Mouse (Mus musculus): ENCODE data around the gene Fgd5. TPM values are rescaled to one million over a fixed set of nuclear protein-coding genes. Genes with fewer than 3 reads are reported as not detected.

The Fgd5 gene
- total RNA-seq, 2 experiments from 2014 or later = 4.4 to 4.7 TPM

DNA sequence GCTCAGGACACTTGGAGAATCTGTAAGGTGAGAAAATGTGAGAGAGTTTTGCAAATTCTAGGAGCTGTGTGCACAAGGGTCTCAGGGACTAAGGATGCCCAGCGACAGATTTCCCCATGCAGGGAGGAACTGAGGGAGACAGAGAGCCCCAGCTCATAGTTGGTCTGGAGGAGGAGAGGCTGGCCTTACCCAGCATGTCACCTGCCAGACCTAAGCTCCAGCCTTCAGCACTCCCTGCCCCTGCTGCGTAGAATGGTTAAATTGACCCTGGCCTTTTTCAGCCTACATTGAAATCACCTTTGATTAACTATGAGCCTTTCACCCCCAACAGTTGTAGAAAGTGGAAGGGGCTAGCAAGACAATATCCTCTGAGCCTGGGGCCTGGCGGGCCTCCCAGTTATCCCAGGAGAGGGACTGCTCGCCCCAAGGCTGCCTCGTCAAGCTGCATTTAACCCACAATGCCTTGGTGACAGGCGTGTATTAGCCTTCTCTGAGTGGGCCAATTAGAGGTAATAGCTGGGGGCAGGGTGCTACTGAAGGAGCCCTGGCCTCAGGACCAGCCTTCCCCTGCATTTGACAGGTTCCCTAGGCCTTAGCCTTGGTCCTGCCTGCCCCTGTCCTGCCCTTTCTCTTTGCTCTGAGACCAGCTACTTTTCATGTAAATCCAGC, 25.6 kb downstream of the Fgd5 start:
- no peak for DNase-seq (ENCODE audit: low spot score in 2 of 2)

- DNase-seq (ENCODE audit: low spot score in 2 of 2) = no peak
These were observed 26.1 kb downstream of the Fgd5 start for GRCm38 (mm10) chr6:92004806-92005205.

DNA sequence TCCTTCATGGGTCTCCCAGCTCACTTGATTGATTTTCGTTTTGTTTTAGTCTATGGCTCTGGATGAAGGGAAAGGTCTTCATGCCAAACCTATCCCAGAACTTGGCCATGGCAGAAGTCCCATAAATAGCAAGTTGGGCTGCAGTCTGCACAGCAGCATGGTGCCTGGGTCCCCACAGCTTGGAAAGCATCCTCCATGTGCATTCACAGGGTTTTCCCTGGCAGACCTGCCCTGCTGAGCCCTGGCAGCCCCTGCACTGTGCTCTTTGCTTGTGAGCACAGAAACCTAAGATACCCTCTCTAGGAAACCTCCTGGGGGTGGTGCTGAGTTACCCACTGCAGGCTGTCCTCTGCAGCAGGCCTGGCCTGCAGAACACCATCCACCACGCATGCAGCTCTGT, 32.2 kb downstream of the Fgd5 start:
- no peak for DNase-seq (ENCODE audit: low spot score in 2 of 2)

DNA sequence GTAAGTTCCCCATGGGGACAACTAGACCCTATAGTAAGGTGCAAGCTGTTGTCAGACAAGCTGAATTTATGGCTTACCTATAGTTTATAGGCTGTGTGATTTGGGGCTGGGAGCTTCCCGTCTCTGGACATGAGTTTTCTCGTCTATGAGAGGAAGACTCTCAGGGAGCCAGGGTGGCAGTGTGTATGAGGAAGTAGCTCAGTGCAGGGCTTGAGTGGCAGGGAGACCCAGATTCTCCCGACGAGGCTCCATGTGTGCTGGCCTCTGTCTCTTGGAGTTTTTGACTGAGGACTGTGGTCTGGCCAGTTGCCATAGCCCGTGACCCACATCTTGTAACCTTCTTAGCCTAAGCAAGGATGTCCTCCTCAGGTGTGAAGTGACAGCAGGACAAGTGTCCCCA, 33.7 kb downstream of the Fgd5 start:
- DNase-seq (ENCODE audit: low spot score in 2 of 2) = no peak

- DNase-seq (ENCODE audit: low spot score in 2 of 2) = no peak
These were observed 34.4 kb downstream of the Fgd5 start for GRCm38 (mm10) chr6:92013035-92013434.

DNA sequence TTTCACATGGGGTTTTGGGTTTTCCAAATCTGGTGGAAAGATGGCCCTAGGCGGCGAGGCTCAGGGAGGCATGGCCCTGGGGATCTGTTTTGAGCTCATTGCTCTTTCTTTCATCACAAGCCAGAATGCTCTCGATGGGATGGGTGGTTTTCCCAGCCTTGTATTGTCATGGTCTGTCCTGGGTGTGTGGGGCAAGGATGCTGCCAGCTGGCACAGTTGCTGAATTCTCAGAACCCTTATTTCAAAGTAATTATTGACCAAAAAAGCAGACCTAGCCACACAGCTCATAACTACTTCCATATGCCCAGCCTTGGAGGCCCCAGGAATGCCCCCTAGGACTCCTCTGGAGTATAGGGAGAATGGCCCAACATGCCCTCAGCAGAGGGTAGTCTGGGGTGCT, 34.9 kb downstream of the Fgd5 start:
- no peak for DNase-seq (ENCODE audit: low spot score in 2 of 2)

DNA sequence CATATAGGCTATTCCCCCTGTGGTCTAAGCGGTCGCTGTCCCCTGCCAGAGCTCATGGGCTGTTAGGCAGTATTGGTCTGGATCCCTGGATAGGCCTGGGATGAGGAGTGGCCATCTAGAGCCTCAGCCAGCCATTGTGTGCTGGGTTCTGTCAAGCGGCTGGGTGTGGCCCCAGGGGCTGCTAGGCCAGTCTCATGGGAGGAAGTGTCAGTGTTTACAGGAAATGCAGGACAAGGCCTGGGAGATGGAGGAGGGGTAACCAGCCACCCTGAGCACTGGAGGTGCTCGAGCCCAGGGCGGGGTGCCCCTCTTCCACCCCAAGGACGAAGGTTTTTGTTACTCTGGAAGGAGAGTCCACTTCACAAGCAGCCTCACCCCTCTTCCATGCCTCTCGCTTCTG, 36.3 kb downstream of the Fgd5 start:
- no peak for DNase-seq (ENCODE audit: low spot score in 2 of 2)

DNA sequence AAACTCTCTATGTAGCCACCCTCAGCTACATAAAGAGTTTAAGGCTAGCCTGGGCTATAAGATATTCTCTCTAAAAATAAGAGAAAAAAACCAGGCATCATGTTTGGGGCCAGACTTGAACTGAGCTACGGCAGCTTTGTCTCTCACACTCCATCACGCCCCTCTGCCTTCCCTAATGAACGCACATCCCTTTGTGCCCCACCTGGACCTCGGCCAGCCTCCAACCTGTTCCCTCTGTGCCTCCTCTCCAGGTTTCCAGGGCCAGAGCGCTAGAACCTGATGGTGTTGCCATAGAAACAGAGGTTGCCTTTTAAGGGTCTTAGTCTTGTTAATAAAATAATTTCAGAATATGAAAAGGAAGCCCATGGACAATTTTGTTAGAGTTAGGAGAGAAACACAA, 37.2 kb downstream of the Fgd5 start:
- no peak for DNase-seq (ENCODE audit: low spot score in 2 of 2)

DNA sequence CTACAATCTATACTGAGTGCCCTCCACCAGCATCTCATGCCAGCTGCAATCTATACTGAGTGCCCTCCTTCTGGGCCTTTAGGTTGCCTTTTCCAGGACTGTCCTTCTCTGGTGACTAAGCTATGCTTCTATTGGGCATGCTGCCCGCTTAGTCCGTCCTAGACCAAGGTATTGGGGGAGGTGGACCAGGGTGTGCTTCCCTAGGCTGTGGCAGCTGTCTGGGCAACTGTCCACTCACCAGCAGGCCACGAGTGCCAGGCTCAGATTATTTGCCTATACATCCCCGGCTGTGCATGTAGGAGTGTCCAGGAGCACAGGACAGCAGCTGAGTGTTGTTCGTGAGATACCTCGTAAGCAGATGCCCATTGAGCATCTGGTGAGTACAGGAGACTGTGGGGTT, 38.1 kb downstream of the Fgd5 start:
- DNase-seq (ENCODE audit: low spot score in 2 of 2) = no peak

GRCm38 (mm10) chr6:92018421-92018820, 39.7 kb downstream of the Fgd5 start:
- DNase-seq (ENCODE audit: low spot score in 2 of 2) = no peak

DNA sequence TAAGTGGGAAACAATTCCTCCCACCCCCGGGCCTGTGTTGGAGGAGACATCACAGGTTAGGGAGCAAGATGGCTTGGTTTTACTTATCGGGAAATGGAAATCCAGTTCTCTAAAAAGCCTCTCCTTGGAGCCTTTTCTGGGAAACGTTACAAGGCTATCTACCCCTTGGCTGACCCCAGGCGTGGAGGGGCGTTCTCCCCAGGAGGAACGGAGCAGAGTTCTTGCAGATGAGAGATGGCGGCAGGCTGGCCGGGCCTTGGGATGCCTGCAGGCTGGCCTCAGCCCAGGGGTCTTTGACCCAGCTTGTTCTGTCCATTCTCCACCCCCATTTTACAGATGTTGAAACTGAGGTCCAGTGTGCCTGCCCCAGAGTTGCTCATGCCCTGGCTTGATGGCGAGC, 42.4 kb downstream of the Fgd5 start:
- no peak for DNase-seq (ENCODE audit: low spot score in 2 of 2)

DNA sequence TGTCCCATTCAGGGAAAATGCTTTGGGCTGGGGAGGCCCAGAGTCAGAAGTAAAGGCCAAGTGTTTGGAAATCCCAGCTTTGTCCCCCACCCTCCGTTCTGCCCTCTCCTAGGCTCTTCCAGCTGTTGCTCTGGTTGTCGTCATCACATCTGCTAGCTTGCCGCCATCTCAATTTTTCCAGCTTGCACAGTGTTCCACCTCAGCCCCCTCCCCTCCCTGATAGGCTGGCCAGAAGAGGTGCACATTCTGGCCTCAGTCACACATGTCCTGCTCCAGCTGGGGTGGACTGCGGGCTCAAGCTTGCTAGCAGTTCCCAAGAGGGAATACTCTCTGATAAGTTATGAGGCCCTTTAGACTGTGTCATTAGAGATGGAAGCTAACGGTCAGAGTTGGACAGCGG, 42.8 kb downstream of the Fgd5 start:
- DNase-seq (ENCODE audit: low spot score in 2 of 2) = no peak

DNA sequence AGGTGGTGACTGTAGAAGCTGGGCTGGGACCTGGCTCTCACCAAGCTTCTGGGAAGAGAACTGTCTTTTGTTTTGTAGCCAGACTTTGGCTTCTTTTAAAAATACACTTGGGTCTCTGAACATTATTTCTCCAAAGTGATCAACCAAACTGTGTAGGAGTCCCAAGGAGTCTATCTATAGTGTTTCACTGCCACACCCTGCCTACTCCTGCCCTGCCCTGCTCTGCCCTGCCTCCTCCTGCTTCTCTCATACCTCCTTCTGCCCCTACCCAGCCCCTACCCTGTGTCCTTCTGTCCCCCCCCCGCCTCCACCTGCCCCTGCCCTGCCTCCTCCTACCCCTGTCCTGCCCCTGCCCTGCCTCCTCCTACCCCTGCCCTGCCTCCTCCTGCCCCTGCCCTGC, 46.6 kb downstream of the Fgd5 start:
- no peak for DNase-seq (ENCODE audit: low spot score in 2 of 2)

DNA sequence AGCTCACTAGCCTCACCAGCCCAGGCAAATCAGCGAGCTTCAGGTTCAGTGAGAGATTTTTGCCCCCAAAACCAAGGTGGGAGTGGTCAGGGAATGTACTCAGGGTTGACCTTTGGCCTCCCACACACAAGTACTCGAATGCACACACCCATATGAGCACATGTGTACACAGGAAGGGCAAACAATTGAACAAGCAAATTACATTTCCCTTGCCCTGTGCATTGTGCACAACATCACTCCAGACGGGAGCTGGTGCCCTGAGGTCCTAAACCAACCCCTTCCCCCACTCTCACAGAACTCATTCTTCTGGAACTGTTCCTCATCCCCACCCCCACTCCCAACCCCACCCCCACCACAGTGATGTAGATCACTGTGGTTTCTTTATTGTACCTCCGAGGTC, 48.7 kb downstream of the Fgd5 start:
- DNase-seq (ENCODE audit: low spot score in 2 of 2) = no peak

DNA sequence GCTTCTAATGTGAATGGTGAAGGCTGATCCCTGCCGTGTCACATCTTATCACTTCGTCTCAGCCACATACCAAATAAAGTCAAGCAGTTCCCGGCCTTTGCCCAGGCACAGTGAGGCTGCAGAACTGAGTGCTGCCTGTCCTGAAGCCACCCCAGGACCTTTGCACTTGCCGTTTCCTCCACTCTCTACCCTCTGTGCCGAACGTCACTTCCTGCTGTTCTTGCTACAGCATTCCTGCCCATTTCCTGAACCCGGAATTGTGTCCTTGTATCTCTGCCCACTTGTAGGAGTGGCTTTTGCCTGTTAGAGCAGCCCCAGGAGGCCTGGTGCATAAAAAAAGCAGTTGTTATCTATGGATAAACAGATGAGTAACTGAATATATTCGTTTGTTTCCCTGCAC, 52.0 kb downstream of the Fgd5 start:
- no peak for DNase-seq (ENCODE audit: low spot score in 2 of 2)

DNA sequence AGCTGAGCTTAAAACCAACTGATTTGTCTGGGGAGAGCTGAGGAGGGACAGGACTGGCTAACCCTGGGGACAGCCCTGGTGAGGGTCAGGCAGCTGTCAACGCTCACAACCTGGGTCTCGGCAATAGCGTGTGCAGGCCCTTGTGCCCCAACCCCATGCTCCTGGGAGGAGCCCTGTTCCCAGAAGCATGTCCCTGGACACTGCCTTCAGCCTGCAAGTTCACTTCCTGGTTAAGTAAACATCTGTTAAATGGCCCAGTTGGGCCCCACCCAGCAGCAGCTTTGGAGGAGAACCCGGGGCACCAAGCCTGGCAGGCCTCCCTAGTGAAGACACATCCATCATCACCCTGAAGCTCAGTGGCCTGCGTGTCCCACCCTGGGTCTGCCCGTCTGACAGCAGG, 56.0 kb downstream of the Fgd5 start:
- no peak for DNase-seq (ENCODE audit: low spot score in 2 of 2)

DNA sequence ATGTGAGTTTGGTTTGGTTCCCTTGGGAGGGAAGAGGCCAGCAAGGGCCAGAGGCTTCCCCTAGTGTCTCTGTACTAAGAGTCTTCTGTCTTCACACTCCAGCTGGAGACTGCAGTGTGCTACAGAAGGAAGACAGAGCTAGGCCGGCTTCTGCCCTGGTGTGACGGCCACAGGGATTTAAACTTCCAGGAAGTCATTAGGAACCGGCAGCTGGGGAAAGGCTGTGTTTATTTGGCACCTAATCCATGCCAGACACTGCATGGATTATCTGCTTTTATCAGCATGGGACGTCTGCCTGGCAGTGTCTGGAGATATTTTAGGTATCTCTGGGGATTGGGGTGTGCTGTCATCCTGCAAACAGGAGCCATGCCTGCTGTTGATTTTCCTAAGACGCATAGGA, 57.7 kb downstream of the Fgd5 start:
- peak in 1 of 2 experiments; percentile 2 for DNase-seq (ENCODE audit: low spot score in 2 of 2)

- DNase-seq (ENCODE audit: low spot score in 2 of 2) = no peak
These were observed 59.5 kb downstream of the Fgd5 start for GRCm38 (mm10) chr6:92038158-92038557.

- DNase-seq (ENCODE audit: low spot score in 2 of 2) = no peak
These were observed 62.6 kb downstream of the Fgd5 start for GRCm38 (mm10) chr6:92041271-92041670.

GRCm38 (mm10) chr6:92042055-92042454, 63.4 kb downstream of the Fgd5 start:
- DNase-seq (ENCODE audit: low spot score in 2 of 2) = no peak

DNA sequence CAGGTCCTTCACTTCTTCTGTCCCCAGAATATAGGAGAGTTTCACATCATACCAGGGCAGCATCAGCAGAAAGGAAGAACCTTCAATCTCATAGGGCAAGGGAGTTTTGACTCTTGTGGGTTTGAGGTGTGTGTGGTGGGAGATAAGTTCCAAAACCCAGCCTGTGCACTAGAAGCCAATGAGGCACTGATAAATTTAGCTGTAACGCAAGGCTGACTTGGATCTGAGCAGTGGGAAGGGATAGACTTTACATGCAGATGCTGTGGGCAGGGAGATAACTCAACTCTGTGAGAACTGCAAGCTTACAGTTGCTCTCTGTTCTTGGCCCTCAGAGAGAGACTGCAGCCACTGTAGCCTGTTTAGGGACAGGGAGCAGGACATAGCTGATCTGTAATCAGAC, 64.2 kb downstream of the Fgd5 start:
- DNase-seq (ENCODE audit: low spot score in 2 of 2) = no peak

DNA sequence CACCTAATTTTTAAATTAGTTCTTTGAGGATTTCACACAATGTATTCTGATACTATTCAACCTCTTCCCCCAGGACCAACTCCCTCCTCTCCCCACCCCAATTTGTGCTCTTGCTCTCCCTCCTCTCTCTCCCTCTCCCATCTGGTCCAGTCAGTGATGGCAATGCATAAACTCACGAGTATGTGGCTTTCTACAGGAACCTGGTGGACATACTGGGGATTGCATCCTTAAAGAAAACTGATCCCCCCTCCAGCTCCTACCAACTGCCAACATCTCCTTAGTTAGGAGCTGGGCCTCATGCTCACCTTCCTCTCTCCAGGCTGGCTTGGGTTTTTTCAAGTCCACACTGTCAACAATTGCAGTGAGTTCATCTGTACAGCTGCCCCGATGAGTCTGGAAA, 79.1 kb downstream of the Fgd5 start:
- DNase-seq (ENCODE audit: low spot score in 2 of 2) = no peak

DNA sequence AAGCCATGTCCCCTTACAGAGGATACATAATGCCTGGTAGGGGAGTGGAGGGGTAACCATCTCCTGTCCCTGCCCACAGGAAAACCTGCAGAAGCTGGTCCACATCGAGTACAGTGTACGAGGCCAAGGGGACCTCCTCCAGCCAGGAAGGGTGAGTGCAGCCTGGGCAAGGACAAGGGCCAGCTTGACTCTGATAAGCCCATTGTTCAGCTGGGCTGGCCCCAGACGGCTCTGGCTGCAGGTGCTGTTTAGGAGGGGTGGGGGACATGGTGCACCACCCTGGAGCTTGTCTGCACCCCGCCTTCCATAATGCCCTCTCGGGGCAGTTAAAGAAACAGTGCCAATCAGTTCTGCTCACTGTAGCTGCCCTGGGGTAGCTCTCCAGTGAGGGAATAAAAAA, 83.0 kb downstream of the Fgd5 start:
- no peak for DNase-seq (ENCODE audit: low spot score in 2 of 2)

DNA sequence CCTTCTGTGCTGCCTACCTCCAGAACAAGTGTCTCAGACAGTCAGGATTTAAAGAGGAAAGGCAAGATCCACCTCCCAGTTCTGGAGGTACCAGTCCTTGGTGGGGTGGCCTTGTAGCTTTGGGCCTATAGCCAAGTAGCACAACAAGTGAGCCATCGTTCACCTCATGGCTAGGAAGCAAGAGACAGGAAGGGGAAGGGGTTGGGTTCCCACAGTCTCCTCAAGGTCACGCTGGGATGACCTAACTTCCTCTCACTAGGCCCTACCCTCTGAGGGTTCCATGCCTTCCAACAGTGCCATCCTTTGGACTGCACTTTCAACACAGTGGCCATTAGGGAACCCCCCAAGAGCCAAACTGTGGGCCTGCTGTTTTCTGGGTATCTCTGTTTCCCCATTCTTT, 84.8 kb downstream of the Fgd5 start:
- DNase-seq (ENCODE audit: low spot score in 2 of 2) = no peak

All from layer of hippocampus, adult 18-20 months (tissue).